9 mouse cellular contexts compared by ENCODE assay signal in the genomic region with DNA sequence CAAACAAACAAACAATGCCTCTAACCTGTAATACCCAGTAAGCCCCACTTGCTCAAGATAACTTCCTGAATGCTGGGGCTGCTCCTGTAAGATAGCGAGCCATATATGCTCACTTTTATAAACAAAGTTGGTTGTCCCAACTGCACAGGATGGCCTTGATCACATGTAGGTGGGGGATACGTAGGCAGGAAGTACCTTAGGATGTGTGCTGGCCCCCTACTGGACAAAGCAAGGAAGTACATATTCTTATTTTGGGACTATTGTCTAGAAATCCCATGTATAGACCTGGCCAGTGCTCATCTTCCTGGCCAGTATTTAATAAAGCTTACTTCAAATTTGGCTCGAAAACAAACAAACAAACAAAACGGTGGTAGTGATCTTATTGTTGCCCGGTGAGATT. TPM values are rescaled to one million over a fixed set of nuclear protein-coding genes. Genes with fewer than 3 reads are reported as not detected.
DNase-seq lines count a peak whose midpoint lies in the region; ATAC-seq and TF ChIP-seq lines count a peak whose summit lies in the region.
"Had no signal": no experiment of that assay in that cellular context is flagged by ENCODE, and none has a peak within 500 bp of the region (broad histone marks: within the 10 kb centered on the region; RNA-seq: fewer than 3 reads in every experiment).

No protein-coding gene starts in this region.

- H3K36me3 ChIP-seq in spleen, adult 2 months (ENCODE audit: control insufficient read depth, insufficient read depth, low read length): peaks cover 8% of the 10 kb centered on the region
- no peaks in the 10 kb centered on the region for H3K36me3 ChIP-seq in liver, embryonic 14.5 days (replicated peaks; ENCODE audit: control insufficient read depth, insufficient read depth, low read depth)
- H3K36me3 ChIP-seq: midbrain, embryonic 10.5 days had no signal

- ATAC-seq in liver, embryonic 14.5 days (ENCODE audit: insufficient read depth): no peak

- 77% methylated on average over 5 of the region's 5 CpGs for WGBS in spleen, adult 2 months
- WGBS in liver, embryonic 14.5 days (ENCODE audit: insufficient replicate concordance): 39% methylated on average over 5 of the region's 5 CpGs

- peak; percentile 20; the same call in 1 of the 2 replicates for TF ChIP-seq CTCF in spleen, adult 2 months (IDR thresholded peaks at IDR 0.05; ENCODE audit: extremely low read depth, insufficient read depth, insufficient read length, insufficient replicate concordance)
- peak; percentile 73 for TF ChIP-seq CTCF in liver, embryonic 14.5 days (IDR thresholded peaks at IDR 0.05; ENCODE audit: low read depth)

- no peak overlapping the region for H3K4me2 ChIP-seq in liver, embryonic 14.5 days (ENCODE audit: low read depth)

- no peaks in the 10 kb centered on the region for H3K9me3 ChIP-seq in liver, embryonic 14.5 days (ENCODE audit: control insufficient read depth, low read length)
- H3K9me3 ChIP-seq: midbrain, embryonic 10.5 days had no signal

- TF ChIP-seq EP300 in liver, embryonic 14.5 days (IDR thresholded peaks at IDR 0.05; ENCODE audit: low read depth): no peak

- no peak for TF ChIP-seq POLR2A in spleen, adult 2 months (IDR thresholded peaks at IDR 0.05; ENCODE audit: low read depth, low read length)

- H3K27me3 ChIP-seq in spleen, adult 2 months (ENCODE audit: control insufficient read depth, insufficient read depth, low read length): no peaks in the 10 kb centered on the region
- H3K27me3 ChIP-seq in liver, embryonic 14.5 days (ENCODE audit: control insufficient read depth, insufficient read depth, low read length): no peaks in the 10 kb centered on the region

- DNase-seq in adrenal gland, postnatal 14 days: peak; percentile 8
- DNase-seq in adrenal gland, adult 8-10 months: no peak
- DNase-seq in spleen, adult 2 months (ENCODE audit: low read depth in 1 of 2, low spot score in 2 of 2): peak in 1 of 2 experiments; percentile 7
- DNase-seq in spleen, postnatal 14 days (ENCODE audit: low spot score in 2 of 2): no peak
- peak; percentile 7 to 16 (median 10) for DNase-seq in liver, embryonic 14.5 days (ENCODE audit: low read depth in 3 of 3, low spot score in 3 of 3)
- DNase-seq in thymus, postnatal 4 days: peak; percentile 18
- no peak for DNase-seq in spleen, postnatal 4 days (ENCODE audit: low spot score in 2 of 2)
- DNase-seq in right cerebral cortex, postnatal 36 days (ENCODE audit: low spot score in 2 of 2): no peak

- no peak overlapping the region for H3K4me3 ChIP-seq in spleen, adult 2 months (ENCODE audit: extremely low read depth, insufficient read depth, insufficient read length)
- H3K4me3 ChIP-seq in liver, embryonic 14.5 days (ENCODE audit: insufficient read depth in 1 of 2, low read depth in 2 of 2, low read length in 2 of 2): no peak overlapping the region
- H3K4me3 ChIP-seq: midbrain, embryonic 10.5 days had no signal

- H3K4me1 ChIP-seq in spleen, adult 2 months (ENCODE audit: control insufficient read depth, insufficient read depth, insufficient read length): no peaks in the 10 kb centered on the region
- H3K4me1 ChIP-seq in liver, embryonic 14.5 days (replicated peaks; ENCODE audit: control insufficient read depth in 2 of 2, insufficient read depth in 2 of 2, low read length in 1 of 2): no peaks in the 10 kb centered on the region
- H3K4me1 ChIP-seq: midbrain, embryonic 10.5 days had no signal

- no peak overlapping the region for H3K27ac ChIP-seq in spleen, adult 2 months (ENCODE audit: insufficient read depth, low read length)
- H3K27ac ChIP-seq in liver, embryonic 14.5 days: no peak overlapping the region
- H3K27ac ChIP-seq: midbrain, embryonic 10.5 days had no signal

- no peak overlapping the region for H3K9ac ChIP-seq in liver, embryonic 14.5 days (replicated peaks)

RNA-seq across cellular contexts. Expression of a gene that starts 39.1 kb away (rescaled TPM):
- total RNA-seq in adrenal gland, postnatal 14 days (2021): 30.6 and 48.2 TPM in 2 replicates
- total RNA-seq in adrenal gland, adult 8-10 months (2022): 10 to 100 TPM; 24.5 to 44.9 (median 34.8) TPM
- 15.3 and 16.9 TPM in 2 replicates for polyA plus RNA-seq in spleen, adult 2 months (2012; rRNA removed)
- polyA plus RNA-seq in liver, embryonic 14.5 days (2012; rRNA removed): 14.9 and 24.6 TPM in 2 replicates
- 73.7 and 75.5 TPM in 2 replicates for polyA plus RNA-seq in liver, embryonic 14.5 days (2014; fragmentation: Nextera tagmentation; extraction: Ambion mirVana)

RNA-seq across cellular contexts. Expression of a gene that starts 59.7 kb away (rescaled TPM):
- 1.1 and 1.7 TPM in 2 replicates for total RNA-seq in adrenal gland, postnatal 14 days (2021)
- 1 to 10 TPM; 1.1 to 2.0 (median 1.5) TPM for total RNA-seq in adrenal gland, adult 8-10 months (2022)
- 2.2 and 2.3 TPM in 2 replicates for polyA plus RNA-seq in spleen, adult 2 months (2012; rRNA removed)
- polyA plus RNA-seq in liver, embryonic 14.5 days (2012; rRNA removed): 1.4 and 2.0 TPM in 2 replicates
- polyA plus RNA-seq in liver, embryonic 14.5 days (2014; fragmentation: Nextera tagmentation; extraction: Ambion mirVana): 2.6 and 3.3 TPM in 2 replicates

Comparison
In these comparisons a context has a peak if more than half of its experiments do, and no peak if none do; other contexts are left out.
1. DNase-seq: peak in adrenal gland, postnatal 14 days (single experiment), liver, embryonic 14.5 days (3 of 3) and thymus, postnatal 4 days (single experiment); none in adrenal gland, adult 8-10 months (single experiment), spleen, postnatal 14 days (0 of 2), spleen, postnatal 4 days (0 of 2) and right cerebral cortex, postnatal 36 days (0 of 2).